Mouse (Mus musculus) brown adipose tissue, adult 24 weeks (tissue): ENCODE results near the gene Trim26. TPM values are rescaled to one million over a fixed set of nuclear protein-coding genes. Genes with fewer than 3 reads are reported as not detected.
"Not testable (repeated sequence)": the region's sequence is repeated elsewhere in the genome, so short reads cannot be mapped to it uniquely, and the experiment has no call there.

Experiments used
- H3K27ac ChIP-seq: fragments of 200-500 bp; replicated peaks from 2 replicates; pipeline ENCODE4 v1.5.1; 2012; ENCODE audit warnings: low read depth, mild to moderate bottlenecking, low read length
- H3K4me1 ChIP-seq: fragments of 200-500 bp; 2 replicates; pipeline ENCODE4 v1.6.1; 2012; ENCODE audit warnings: low read length, mixed read lengths; ENCODE audit not compliant: control insufficient read depth, insufficient read depth, insufficient read length
- H3K4me3 ChIP-seq: fragments of 200-500 bp; 2 replicates; pipeline ENCODE4 v1.5.1; 2012; ENCODE audit warnings: low read depth, mild to moderate bottlenecking, low read length, moderate library complexity; ENCODE audit not compliant: insufficient read depth
- polyA plus RNA-seq: library from polyadenylated mRNA; stranded (reverse); fragments of >200 nt; gene quantifications from 2 replicates; pipeline ENCODE4 v1.2.4, GENCODE M21; 2012; ENCODE audit not compliant: missing spikeins, insufficient read depth, insufficient read length

The Trim26 gene
- 14.9 and 17.1 TPM in 2 replicates for polyA plus RNA-seq

DNA sequence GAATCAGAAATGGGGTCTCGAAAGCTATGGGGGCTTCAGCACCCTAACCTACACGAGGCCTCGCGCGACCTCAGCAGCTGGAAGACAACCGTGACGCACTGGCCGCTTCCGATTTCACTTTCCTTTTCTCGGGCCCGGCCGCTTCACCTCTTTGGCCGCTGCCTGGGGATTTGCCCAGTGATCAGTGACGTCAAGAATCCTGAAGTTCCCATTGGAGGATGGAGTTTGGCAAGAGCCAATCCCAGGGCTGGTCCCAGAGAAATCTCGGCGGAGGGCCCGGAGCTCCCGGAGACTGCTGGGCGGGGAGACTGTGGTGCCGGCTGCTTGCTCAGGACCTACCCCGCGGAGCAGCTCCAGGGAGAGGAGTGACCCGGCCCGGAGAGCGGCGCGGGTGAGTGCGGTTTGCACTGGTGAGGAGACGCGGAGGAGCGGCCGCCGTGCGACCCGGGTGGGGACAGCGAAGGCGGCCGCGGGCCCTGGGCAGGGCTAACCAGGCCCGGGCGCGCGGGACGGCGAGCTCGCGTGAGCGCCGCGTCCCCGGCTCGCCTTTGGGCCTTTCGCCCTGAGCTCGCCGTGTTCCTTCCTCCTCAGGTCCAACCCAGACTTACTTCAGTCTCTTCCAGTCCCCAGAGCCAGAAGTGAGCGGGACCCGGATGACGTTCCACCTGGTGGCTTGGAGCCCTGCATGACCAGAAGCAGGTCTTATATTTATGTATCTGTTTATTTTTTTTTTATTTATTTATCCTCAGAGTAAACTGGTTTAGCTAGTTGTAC, at the start of gene Trim26:
Trim26 (plus strand) TSS at position 261 of the 774 bp plus-strand sequence.
- Histone ChIP-seq H3K27ac (peak within 1 kb of the TSS; percentile 89), H3K4me1 (peaks cover 5% of the 10 kb centered on the region; the same call in 1 of the 2 replicates), H3K4me3 (peak within 1 kb of the TSS; percentile 78)

DNA sequence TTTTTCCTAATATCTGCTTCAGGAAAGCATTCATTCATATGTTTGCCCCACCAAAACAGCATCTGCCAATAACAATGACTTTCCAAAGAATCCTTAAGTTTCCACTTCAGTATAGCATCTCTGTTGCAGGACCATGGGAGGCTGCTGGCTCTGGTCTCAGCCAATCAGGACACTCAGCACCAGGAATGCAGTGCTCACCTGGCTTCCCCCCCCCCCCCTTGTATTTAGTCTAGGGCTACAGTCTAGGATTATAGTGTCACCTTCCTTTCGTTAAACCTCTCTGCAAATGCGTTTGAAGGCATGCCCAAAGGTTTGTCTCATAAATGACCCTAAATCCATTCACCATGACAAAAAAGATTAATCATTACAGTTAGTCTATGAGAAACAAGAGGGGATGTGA, 48.6 kb upstream of the Trim26 start:
- no peaks in the 10 kb centered on the region for H3K4me1 ChIP-seq
- no peak overlapping the region for H3K27ac ChIP-seq
- H3K4me3 ChIP-seq = no peak overlapping the region

DNA sequence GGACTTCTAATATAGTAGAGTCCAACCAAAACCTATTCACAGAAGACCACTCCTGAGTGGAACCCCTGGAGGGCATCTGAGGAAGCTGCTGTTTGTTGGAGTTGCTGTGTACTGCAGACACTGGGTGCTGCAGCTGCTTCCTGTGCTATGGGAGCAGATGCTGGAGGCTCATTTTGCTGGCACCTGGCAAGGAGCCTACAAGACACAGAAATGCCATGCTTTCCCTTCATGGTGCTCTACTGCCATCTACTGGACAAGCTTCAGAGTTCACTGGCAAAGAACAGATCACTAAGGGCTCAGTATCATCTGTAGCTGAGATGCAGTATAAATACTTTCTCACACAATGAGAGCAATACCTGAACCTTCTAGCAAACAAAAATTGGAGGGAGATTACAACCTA, 48.1 kb upstream of the Trim26 start:
- H3K27ac ChIP-seq, H3K4me3 ChIP-seq, H3K4me1 ChIP-seq: not testable (repeated sequence)

DNA sequence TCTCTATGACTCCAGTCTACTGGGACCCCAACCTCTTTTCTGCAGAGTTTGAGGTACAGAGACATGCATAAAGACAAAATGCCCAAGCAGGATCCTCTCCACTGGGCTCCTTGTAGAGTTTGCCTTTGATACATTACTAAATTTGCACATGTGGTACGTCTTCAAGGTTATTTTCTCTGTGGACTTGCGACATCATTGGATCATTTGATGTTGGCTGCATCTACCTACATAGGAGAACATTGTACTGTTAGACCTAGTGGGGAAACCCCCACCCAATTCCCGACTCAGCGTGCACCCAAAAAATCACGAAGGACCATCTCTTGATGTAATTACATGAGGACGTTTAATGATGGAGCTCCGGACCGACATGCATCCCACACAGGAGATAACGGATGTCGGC, 37.4 kb upstream of the Trim26 start:
- Histone ChIP-seq H3K4me1 (no peaks in the 10 kb centered on the region), H3K27ac (no peak overlapping the region), H3K4me3 (no peak overlapping the region)

DNA sequence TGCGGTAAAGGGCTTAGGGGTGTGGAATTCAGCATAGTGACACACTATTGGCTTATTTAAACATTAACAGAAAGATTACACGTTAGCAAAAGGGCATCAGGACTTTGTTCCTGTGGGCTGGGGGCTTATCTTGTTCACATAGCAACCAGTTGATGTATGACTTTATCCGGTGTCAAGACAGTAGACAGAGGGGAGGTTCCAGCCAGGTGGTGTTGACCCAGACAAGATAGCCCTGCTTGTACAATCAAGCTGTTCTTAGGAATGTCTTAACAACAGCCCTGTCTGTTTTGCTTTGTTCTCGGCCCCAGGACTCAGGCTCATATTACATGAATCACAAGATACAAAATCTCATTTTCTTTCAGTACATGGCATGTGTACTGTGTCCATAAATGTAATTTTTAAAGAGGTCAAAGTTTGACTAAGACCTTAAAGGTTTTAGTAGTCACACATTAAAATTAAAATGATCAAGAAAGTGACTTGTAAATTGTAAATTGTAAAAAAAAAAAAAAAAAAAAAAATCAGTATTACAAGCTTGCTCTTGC, 36.9 kb upstream of the Trim26 start:
- not testable (repeated sequence) for H3K4me1 ChIP-seq, H3K27ac ChIP-seq, H3K4me3 ChIP-seq

DNA sequence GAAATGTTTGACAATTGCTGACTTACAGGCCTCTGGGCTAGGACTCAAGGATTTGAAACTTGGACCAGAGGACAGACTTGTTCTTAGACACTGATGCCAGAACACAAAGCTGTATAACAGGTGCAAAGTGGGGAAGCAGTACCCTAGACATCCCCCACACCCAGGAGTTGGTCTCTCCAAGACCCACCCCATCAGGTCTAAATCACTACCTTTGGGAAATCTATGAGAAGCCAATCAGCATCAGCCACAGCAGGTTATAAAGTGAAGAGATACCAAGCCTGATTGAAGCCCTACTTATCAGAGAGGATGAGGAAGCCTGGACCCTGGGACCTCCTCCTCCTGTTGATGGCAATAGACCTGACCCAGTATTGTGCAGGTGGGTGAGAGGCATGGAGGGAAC, 25.1 kb upstream of the Trim26 start, which contains the start of gene H2-M10.6:
H2-M10.6 (plus strand) TSS at position 301 of the 400 bp plus-strand sequence.
- no peaks in the 10 kb centered on the region for H3K4me1 ChIP-seq
- H3K27ac ChIP-seq = no peak within 1 kb of the TSS
- H3K4me3 ChIP-seq = no peak within 1 kb of the TSS

DNA sequence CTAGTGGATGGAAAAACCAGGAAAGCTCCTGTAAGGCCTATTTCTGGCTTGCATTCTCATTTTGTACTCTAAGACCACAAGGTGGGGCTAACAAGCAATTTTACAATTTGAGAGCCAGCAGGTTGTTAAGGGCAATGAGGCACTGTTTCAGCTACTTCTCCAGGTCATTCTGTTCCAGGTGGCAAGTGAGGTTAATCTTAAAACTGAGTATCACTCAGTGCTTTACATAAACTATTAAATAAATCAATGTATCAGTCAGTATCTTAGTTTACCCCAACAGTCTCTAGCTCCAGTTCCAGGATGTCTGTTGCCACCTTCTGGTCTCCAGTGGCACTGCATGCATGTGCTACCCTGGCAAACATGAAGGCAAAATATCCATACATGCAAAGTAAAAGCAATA, 12.9 kb upstream of the Trim26 start:
- H3K4me1 ChIP-seq = no peaks in the 10 kb centered on the region
- no peak overlapping the region for H3K4me3 ChIP-seq
- no peak overlapping the region for H3K27ac ChIP-seq

DNA sequence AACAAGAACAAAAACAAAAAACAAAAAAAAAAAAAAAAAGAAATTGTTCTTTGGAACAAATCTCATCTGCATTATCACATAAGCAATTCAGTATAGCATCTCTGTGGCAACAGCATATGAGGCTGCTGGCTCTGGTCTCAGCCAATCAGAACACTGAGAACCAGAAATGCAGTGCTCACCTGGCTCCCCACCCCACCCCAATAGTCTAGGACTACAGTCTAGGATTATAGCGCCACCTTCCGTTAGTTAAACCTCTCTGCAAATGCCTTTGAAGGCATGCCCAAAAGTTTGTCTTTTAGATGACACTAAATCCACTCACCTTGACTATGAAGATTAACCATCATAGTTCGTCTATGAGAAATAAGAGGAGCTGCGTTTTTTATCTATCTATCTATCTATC, 11.4 kb upstream of the Trim26 start:
- no peak overlapping the region for H3K4me3 ChIP-seq
- no peaks in the 10 kb centered on the region for H3K4me1 ChIP-seq
- no peak overlapping the region for H3K27ac ChIP-seq

DNA sequence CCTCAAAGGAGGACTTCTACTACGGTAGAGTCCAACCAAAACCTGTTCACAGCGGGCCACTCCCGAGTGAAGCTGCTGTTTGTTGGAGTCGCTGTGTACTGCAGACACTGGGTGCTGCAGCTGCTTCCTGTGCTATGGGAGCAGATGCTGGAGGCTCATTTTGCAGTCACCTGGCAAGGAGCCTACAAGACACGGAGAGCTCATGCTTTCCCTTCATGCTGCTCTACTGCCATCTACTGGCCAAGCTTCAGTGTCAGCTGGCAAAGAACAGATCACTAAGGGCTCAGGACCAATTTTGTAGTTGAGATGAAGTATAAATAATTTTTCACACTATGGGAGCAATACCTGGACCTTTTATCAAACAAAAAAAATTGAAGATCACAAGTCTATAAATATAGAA, 10.9 kb upstream of the Trim26 start:
- not testable (repeated sequence) for H3K4me1 ChIP-seq, H3K4me3 ChIP-seq, H3K27ac ChIP-seq

DNA sequence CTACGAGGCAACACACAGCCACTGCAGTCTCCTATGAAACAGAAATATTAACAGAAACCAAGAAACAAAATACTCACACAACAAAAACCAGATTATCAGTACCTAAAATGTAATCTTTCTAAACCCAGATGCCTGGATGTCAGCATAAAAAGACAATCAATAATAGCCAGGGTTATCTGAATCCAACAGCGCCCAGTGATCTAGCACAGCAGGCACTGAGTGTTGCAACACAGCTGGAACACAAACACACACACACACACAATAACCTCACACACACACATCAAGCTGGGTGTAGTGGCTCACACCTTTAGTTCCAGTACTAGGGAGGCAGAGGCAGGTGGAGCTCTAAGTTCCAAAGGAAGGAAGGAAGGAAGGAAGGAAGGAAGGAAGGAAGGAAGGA, 8.4 kb upstream of the Trim26 start:
- Histone ChIP-seq H3K4me1 (no peaks in the 10 kb centered on the region), H3K27ac (no peak overlapping the region), H3K4me3 (no peak overlapping the region)

DNA sequence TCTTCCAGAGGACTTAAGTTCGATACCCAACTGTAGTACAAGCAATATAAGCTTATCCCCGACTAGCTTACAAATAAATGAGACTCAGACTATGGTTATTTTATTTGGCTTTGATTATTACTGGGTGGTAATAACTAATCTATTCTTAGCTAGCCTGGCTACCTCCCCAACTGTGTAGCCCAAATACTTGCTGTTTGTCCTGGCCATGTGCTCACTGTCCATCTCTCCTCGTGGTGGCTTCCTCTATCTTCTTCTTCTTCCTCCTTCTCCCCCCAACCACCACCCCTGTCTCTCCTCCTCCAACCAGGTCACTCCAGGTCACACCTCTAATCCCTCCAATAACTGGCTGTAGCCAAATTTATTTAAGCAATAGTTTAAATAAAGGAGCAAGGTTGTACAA, 6.5 kb upstream of the Trim26 start:
- no peak overlapping the region for H3K27ac ChIP-seq
- no peaks in the 10 kb centered on the region for H3K4me1 ChIP-seq
- no peak overlapping the region for H3K4me3 ChIP-seq

DNA sequence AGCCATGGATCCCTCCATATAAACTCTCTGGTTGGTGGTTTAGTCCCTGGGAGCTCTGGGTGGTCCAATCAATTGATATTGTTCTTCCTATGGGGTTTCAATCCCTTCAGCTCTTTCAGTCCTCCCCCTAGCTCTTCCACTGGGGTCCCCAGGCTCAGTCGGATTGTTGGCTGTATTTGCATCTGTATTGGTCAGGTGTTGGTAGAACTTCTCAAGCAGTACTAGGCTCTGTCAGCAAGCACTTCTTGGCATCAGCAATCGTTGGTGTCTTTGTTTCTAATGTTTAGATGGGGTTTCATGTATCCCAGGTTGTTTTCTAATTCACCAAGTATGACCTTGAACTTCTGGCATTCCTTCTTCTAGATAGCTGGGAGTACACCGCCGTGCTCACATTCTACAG, 4.2 kb upstream of the Trim26 start:
- H3K4me3 ChIP-seq = no peak overlapping the region

DNA sequence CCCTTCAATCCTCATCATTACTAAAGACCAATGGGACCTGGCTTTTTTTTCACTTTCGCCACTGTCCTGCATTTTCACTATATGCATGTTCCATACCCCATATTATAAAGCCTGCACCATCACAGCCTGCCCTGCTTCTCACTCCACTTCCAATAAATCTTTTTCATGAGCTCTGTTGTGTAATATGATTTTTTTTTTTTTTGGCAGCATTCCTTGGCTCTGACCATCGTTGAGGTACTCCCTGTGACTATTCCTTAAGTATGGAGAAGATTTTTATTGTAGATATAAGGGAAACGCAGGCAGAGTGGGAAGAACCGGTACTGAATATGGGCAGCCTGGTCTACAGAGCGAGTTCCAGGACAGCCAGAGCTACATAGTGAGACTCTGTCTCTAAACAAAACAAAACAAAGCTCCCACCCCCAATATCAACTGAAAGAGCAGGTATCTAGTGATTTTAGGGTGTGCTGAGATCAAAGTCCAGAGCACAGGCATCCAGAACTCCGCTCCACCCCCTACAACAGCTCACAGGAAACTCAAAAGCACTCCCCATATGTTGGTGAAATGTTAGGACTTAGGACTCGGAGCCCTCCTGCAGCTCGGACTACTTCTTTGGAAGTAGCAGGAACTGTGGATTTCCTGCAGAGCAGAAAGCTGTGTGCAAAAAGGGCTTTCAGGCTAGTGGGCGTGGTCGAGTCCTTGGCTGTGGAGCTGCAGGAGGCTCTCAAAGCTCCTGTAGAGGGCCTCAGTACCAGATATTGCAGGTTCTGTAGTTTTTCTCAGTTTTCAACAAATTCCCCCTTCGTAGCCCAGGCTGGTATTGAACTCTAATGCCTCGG, 1.1 kb upstream of the Trim26 start:
- H3K27ac ChIP-seq = peak overlapping the region; percentile 89
- H3K4me1 ChIP-seq = peaks cover 5% of the 10 kb centered on the region; the same call in 1 of the 2 replicates
- H3K4me3 ChIP-seq = peak overlapping the region; percentile 64

More for the DNA sequence above, 4.2 kb upstream of the Trim26 start:
- H3K27ac ChIP-seq = no peak overlapping the region
- H3K4me1 ChIP-seq = peaks cover 5% of the 10 kb centered on the region; the same call in 1 of the 2 replicates

DNA sequence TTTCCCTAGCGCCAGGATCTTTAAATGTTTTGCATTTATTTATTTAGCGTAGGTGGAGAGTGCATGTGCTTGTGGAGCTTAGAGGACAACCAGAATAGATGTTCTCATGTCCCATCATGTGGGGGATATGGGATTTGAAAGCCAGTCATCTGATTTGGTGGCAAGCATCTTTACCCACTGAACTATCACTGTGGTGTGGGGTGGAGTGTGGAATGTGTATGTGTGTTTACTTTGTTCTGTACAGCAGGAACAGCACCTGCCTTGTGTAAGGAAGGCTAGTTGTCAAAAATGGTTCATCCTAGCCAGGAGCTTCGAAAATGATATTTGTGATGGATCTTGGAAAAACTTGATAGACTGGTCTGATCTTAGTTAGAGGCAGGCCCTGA, 514 bp upstream of the Trim26 start:
- peaks cover 5% of the 10 kb centered on the region; the same call in 1 of the 2 replicates for H3K4me1 ChIP-seq
- H3K27ac ChIP-seq = peak overlapping the region; percentile 89
- peak overlapping the region; percentile 64 for H3K4me3 ChIP-seq

DNA sequence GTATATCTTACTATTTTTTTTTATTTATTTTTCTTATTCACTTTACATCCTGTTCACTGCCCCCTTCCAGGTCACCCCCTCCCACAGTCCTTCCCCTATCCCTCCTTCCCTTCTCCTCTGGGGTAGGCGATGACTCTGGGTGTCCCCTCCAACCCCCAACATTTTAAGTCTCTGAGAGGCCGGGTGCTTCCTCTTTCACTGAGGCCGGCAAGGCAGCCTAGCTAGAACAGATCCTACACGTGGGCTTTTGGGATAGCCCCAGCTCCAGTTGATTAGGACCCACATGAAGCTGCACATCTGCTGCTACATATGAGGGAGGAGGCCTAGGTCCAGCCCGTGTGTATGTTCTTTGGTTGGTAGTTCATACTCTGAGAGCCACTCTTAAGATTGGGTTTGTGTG, 2.1 kb downstream of the Trim26 start:
- H3K4me1 ChIP-seq = peaks cover 8% of the 10 kb centered on the region; the same call in 1 of the 2 replicates
- no peak overlapping the region for H3K4me3 ChIP-seq
- H3K27ac ChIP-seq = no peak overlapping the region
